Mouse (Mus musculus) ovary, adult 2 months (tissue): ENCODE data around the gene Gabpb1. TPM values are rescaled to one million over a fixed set of nuclear protein-coding genes. Genes with fewer than 3 reads are reported as not detected.

ENCODE experiments used
- polyA plus RNA-seq: library from polyadenylated mRNA; depleted of rRNA; stranded (reverse); fragments of >200 nt; gene quantifications from 2 replicates; pipeline ENCODE4 v1.2.3, GENCODE M21; 2012; rRNA removed

Gabpb1 gene
- 9.0 and 10.3 TPM in 2 replicates for polyA plus RNA-seq

DNA sequence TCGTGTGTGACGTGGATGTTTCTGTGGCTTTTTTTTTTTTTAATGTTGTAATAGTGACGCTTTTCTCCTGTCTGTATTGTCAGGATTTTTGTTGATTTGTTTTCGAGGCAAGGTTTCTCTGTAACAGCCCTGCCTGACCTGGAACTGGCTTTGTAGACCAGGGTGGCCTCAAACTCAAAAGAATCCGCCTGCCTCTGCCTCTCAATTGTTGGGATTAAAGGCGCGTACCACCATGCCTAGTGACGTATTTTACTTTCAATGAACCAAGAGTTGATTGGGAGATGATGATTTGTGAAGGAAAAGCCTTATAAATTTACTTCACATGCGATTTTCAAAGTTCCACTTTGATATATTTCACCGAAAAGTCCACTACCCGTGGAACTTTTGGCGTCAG, at the start of gene Gabpb1:
TSS of gene Gabpb1 (minus strand) at position 216 of the 394 bp plus-strand sequence.

GRCm38 (mm10) chr2:126706759-126707437, 30.8 kb upstream of the Gabpb1 start, which contains the start of gene Usp8:
Gene Usp8, plus strand, starts transcription at chr2:126707328.

DNA sequence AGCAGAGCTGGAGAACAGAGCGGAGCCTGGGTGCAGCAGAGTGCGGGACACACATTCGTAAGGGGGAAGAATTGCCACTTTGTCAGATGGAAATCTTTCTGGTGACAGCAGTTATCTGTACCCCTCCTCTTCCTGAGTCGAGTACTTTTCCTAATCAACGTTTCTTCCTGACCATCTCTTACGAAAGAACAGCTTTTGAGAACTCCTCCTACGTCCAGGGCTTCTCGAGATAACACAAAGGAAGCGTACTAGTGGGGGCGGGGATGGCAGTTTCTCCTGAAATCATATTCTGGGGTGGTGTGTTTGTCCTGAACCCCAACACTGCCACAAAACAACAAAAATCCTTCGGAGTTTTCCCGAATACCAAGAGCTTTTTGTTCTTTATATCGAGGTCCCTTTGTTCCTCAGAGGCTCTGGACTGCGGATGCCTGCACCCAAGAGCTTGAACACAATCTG, 56.9 kb downstream of the Gabpb1 start, which contains the start of gene Hdc:
TSS of gene Hdc (minus strand) at position 51 of the 456 bp plus-strand sequence.

Other genes starting within 250 kb of the Gabpb1 start
- gene Atp8b4, start 175.7 kb downstream of the Gabpb1 start, polyA plus RNA-seq: 0.21 and 0.24 TPM in 2 replicates
- 5.1 and 7.7 TPM in 2 replicates for gene Slc27a2, start 123.9 kb downstream of the Gabpb1 start, polyA plus RNA-seq
- 121 and 148 TPM in 2 replicates for gene Hdc, start 57.0 kb downstream of the Gabpb1 start, polyA plus RNA-seq
- 17.5 and 19.5 TPM in 2 replicates for gene Usp8, start 31.0 kb upstream of the Gabpb1 start, polyA plus RNA-seq
- gene Usp50, start 107.1 kb upstream of the Gabpb1 start, polyA plus RNA-seq: 1.6 and 1.9 TPM in 2 replicates
- gene Trpm7, start 199.9 kb upstream of the Gabpb1 start, polyA plus RNA-seq: 2.4 and 2.6 TPM in 2 replicates